ENCODE assay signal across 24 mouse cellular contexts in the genomic region with DNA sequence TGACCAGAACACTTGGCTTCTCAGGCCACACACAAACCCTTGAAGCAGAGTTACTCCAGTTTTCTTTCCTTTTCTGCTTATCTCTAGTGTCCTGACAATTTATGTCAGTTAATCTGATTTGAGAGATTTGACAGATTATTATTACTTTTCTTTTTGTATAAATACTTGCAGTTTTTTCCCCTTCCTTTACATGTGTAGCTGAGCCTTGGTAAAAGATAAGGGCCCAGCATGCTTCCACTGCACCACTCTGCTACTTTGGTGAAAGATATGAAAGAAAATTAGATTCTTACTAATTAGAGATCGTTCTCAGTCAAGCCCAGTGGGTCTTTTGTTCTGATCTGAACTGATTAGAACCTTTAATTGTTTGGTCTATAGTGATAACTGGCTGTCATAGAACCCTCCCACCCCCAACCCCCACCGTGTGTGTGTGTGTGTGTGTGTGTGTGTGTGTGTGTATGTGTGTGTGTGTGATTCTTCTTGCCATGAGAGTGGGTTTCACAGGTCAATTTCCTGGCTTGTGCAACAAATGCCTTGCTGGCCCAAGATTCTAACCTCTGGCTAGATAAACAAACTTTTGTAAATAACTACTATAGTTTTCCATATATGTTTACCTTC. TPM values are rescaled to one million over a fixed set of nuclear protein-coding genes. Genes with fewer than 3 reads are reported as not detected.
A peak's percentile ranks its signal among the peaks of the same experiment; 100 is the strongest.
DNase-seq lines count a peak whose midpoint lies in the region; ATAC-seq and TF ChIP-seq lines count a peak whose summit lies in the region.
"Had no signal": no experiment of that assay in that cellular context is flagged by ENCODE, and none has a peak within 500 bp of the region (broad histone marks: within the 10 kb centered on the region; RNA-seq: fewer than 3 reads in every experiment).

No protein-coding gene starts in this region.

- TF ChIP-seq EP300 in liver, embryonic 14.5 days (IDR thresholded peaks at IDR 0.05; ENCODE audit: low read depth) = peak; percentile 30; the same call in 1 of the 2 replicates

- peak; percentile 68 for ATAC-seq in G1E (ENCODE audit: extremely low read depth, insufficient number of reproducible peaks, low FRiP score, poor library complexity, severe bottlenecking)
- peak; percentile 54; the same call in 1 of the 2 replicates for ATAC-seq in liver, embryonic 14.5 days (ENCODE audit: insufficient read depth)
- peak; percentile 39 for ATAC-seq in megakaryocyte progenitor cell, adult 5-6 weeks (replicated peaks; ENCODE audit: poor library complexity)
- no peak for ATAC-seq in hindbrain, embryonic 11.5 days (ENCODE audit: low FRiP score)
- ATAC-seq: forebrain, embryonic 14.5 days had no signal

- peaks cover 20% of the 10 kb centered on the region for H3K36me3 ChIP-seq in G1E (replicated peaks)
- H3K36me3 ChIP-seq in liver, embryonic 14.5 days (replicated peaks; ENCODE audit: control insufficient read depth, insufficient read depth, low read depth) = peaks cover 3% of the 10 kb centered on the region; the same call in 1 of the 2 replicates
- no peaks in the 10 kb centered on the region for H3K36me3 ChIP-seq in hindbrain, embryonic 11.5 days (ENCODE audit: control insufficient read depth, insufficient read depth, low read length)

- H3K4me2 ChIP-seq in liver, embryonic 14.5 days (ENCODE audit: low read depth) = peak overlapping the region; percentile 27; the same call in 1 of the 2 replicates
- no peak overlapping the region for H3K4me2 ChIP-seq in hindbrain, embryonic 11.5 days (replicated peaks; ENCODE audit: low read depth, low read length)
- H3K4me2 ChIP-seq: embryonic facial prominence, embryonic 15.5 days; heart, embryonic 11.5 days; heart, embryonic 15.5 days; hindbrain, embryonic 15.5 days had no signal

- TF ChIP-seq CTCF in G1E (IDR thresholded peaks at IDR 0.05; ENCODE audit: low read depth, low read length) = no peak
- no peak for TF ChIP-seq CTCF in liver, embryonic 14.5 days (IDR thresholded peaks at IDR 0.05; ENCODE audit: low read depth)

- peaks cover 6% of the 10 kb centered on the region for H3K9me3 ChIP-seq in G1E (replicated peaks)
- no peaks in the 10 kb centered on the region; the same call in 1 of the 2 replicates for H3K9me3 ChIP-seq in liver, embryonic 14.5 days (ENCODE audit: control insufficient read depth, low read length)
- no peaks in the 10 kb centered on the region for H3K9me3 ChIP-seq in hindbrain, embryonic 11.5 days (ENCODE audit: control insufficient read depth, low read length)
- H3K9me3 ChIP-seq: embryonic facial prominence, embryonic 15.5 days; forebrain, embryonic 10.5 days; heart, embryonic 15.5 days; hindbrain, embryonic 15.5 days had no signal

- 2% methylated on average over 2 of the region's 2 CpGs for WGBS in liver, embryonic 14.5 days (ENCODE audit: insufficient replicate concordance)
- 97% methylated on average over 1 of the region's 2 CpGs for WGBS in hindbrain, embryonic 11.5 days

- H3K4me3 ChIP-seq in G1E (ENCODE audit: low read depth, low read length) = no peak overlapping the region; the same call in 1 of the 2 replicates
- no peak overlapping the region for H3K4me3 ChIP-seq in liver, embryonic 14.5 days (ENCODE audit: insufficient read depth in 1 of 2, low read depth in 2 of 2, low read length in 2 of 2)
- H3K4me3 ChIP-seq in hindbrain, embryonic 11.5 days (ENCODE audit: low read depth, low read length) = no peak overlapping the region
- H3K4me3 ChIP-seq: embryonic facial prominence, embryonic 15.5 days; erythroblast, embryonic 14.5 days; forebrain, embryonic 10.5 days; heart, embryonic 15.5 days; hindbrain, embryonic 10.5 days; hindbrain, embryonic 15.5 days had no signal

- DNase-seq in G1E (ENCODE audit: low spot score) (no peak), liver (peak; percentile 42)
- peak in 1 of 3 experiments; percentile 28 for DNase-seq in liver, embryonic 14.5 days (ENCODE audit: low read depth in 3 of 3, low spot score in 3 of 3)
- DNase-seq in left cerebral cortex, adult 9 months (ENCODE audit: low spot score in 2 of 2) = no peak
- DNase-seq in hindbrain, embryonic 11.5 days (ENCODE audit: low spot score) = no peak
- DNase-seq in spleen, postnatal 4 days (ENCODE audit: low spot score in 2 of 2) = no peak
- DNase-seq: adrenal gland, adult 8-10 months; adrenal gland, postnatal 36 days; cerebellum, adult 2 months; cerebellum, postnatal 10 days; embryo, embryonic 11 days; gastrocnemius, postnatal 10 days; heart, adult 18-20 months; heart, postnatal 14 days had no signal

- H3K27ac ChIP-seq in liver, embryonic 14.5 days = peak overlapping the region; percentile 34
- H3K27ac ChIP-seq in hindbrain, embryonic 11.5 days (ENCODE audit: low read depth, low read length) = no peak overlapping the region
- H3K27ac ChIP-seq: embryonic facial prominence, embryonic 15.5 days; forebrain, embryonic 10.5 days; heart, embryonic 15.5 days; hindbrain, embryonic 10.5 days; hindbrain, embryonic 15.5 days had no signal

- peaks cover 67% of the 10 kb centered on the region for H3K4me1 ChIP-seq in G1E (ENCODE audit: insufficient read depth, low read depth, low read length)
- peaks cover 35 to 46% of the 10 kb centered on the region in 2 experiments for H3K4me1 ChIP-seq in liver, embryonic 14.5 days (replicated peaks; ENCODE audit: control insufficient read depth in 2 of 2, insufficient read depth in 2 of 2, low read length in 1 of 2)
- H3K4me1 ChIP-seq in hindbrain, embryonic 11.5 days (replicated peaks; ENCODE audit: control insufficient read depth, insufficient read depth, low read length) = no peaks in the 10 kb centered on the region
- H3K4me1 ChIP-seq: embryonic facial prominence, embryonic 15.5 days; forebrain, embryonic 10.5 days; hindbrain, embryonic 10.5 days; hindbrain, embryonic 15.5 days had no signal

- H3K27me3 ChIP-seq in G1E (ENCODE audit: insufficient read depth, low read length) = no peaks in the 10 kb centered on the region
- H3K27me3 ChIP-seq in liver, embryonic 14.5 days (ENCODE audit: control insufficient read depth, insufficient read depth, low read length) = no peaks in the 10 kb centered on the region
- H3K27me3 ChIP-seq in hindbrain, embryonic 11.5 days (ENCODE audit: control insufficient read depth, insufficient read depth, low read length) = no peaks in the 10 kb centered on the region
- H3K27me3 ChIP-seq: CH12.LX; embryonic facial prominence, embryonic 15.5 days; heart, embryonic 15.5 days; hindbrain, embryonic 15.5 days had no signal

- H3K9ac ChIP-seq in liver, embryonic 14.5 days (replicated peaks) = peak overlapping the region; percentile 21
- no peak overlapping the region for H3K9ac ChIP-seq in hindbrain, embryonic 11.5 days (ENCODE audit: low read depth, low read length)
- H3K9ac ChIP-seq: embryonic facial prominence, embryonic 15.5 days; heart, embryonic 15.5 days; hindbrain, embryonic 15.5 days had no signal

RNA-seq across cellular contexts. Expression of a gene that starts 19.7 kb away (rescaled TPM):
- total RNA-seq in G1E (2014; fragmentation: Nextera tagmentation) (70.0 and 97.5 TPM in 2 replicates), G1E (2017) (48.1 and 51.6 TPM in 2 replicates)
- polyA plus RNA-seq in G1E (2012) = 11.0 and 11.2 TPM in 2 replicates
- polyA plus RNA-seq in liver, embryonic 14.5 days (2012; rRNA removed) = 3.4 and 5.3 TPM in 2 replicates
- 10.8 TPM in 2 replicates for polyA plus RNA-seq in liver, embryonic 14.5 days (2014; fragmentation: Nextera tagmentation; extraction: Ambion mirVana)
- 29.1 and 32.3 TPM in 2 replicates for total RNA-seq in megakaryocyte progenitor cell, adult 5-6 weeks (2015)
- 22.0 and 25.1 TPM in 2 replicates for total RNA-seq in megakaryocyte progenitor cell, adult 5-6 weeks (2017)
- polyA plus RNA-seq in hindbrain, embryonic 11.5 days (2014; fragmentation: Nextera tagmentation; extraction: Ambion mirVana) = 35.1 and 38.0 TPM in 2 replicates

RNA-seq across cellular contexts. Expression of a gene that starts 44.5 kb away (rescaled TPM):
- total RNA-seq in G1E (2014; fragmentation: Nextera tagmentation) (454 and 572 TPM in 2 replicates), G1E (2017) (68.0 and 83.3 TPM in 2 replicates)
- polyA plus RNA-seq in G1E (2012) = 205 and 234 TPM in 2 replicates
- 37.7 and 51.2 TPM in 2 replicates for polyA plus RNA-seq in liver, embryonic 14.5 days (2012; rRNA removed)
- 139 and 140 TPM in 2 replicates for polyA plus RNA-seq in liver, embryonic 14.5 days (2014; fragmentation: Nextera tagmentation; extraction: Ambion mirVana)
- 361 and 398 TPM in 2 replicates for total RNA-seq in megakaryocyte progenitor cell, adult 5-6 weeks (2015)
- 88.2 and 105 TPM in 2 replicates for total RNA-seq in megakaryocyte progenitor cell, adult 5-6 weeks (2017)
- 639 and 672 TPM in 2 replicates for polyA plus RNA-seq in hindbrain, embryonic 11.5 days (2014; fragmentation: Nextera tagmentation; extraction: Ambion mirVana)

RNA-seq across cellular contexts. Expression of a gene that starts 58.7 kb away (rescaled TPM):
- total RNA-seq in G1E (2014; fragmentation: Nextera tagmentation) (159 and 171 TPM in 2 replicates), G1E (2017) (78.3 and 92.9 TPM in 2 replicates)
- polyA plus RNA-seq in G1E (2012) = 58.4 and 69.9 TPM in 2 replicates
- polyA plus RNA-seq in liver, embryonic 14.5 days (2012; rRNA removed) = 7.6 and 10.4 TPM in 2 replicates
- 9.5 and 12.9 TPM in 2 replicates for polyA plus RNA-seq in liver, embryonic 14.5 days (2014; fragmentation: Nextera tagmentation; extraction: Ambion mirVana)
- total RNA-seq in megakaryocyte progenitor cell, adult 5-6 weeks (2015) = 82.4 and 91.7 TPM in 2 replicates
- total RNA-seq in megakaryocyte progenitor cell, adult 5-6 weeks (2017) = 56.8 and 78.7 TPM in 2 replicates
- polyA plus RNA-seq in hindbrain, embryonic 11.5 days (2014; fragmentation: Nextera tagmentation; extraction: Ambion mirVana) = 20.8 and 24.0 TPM in 2 replicates
